Mouse (Mus musculus): Measurements from ENCODE around the gene Apol11b.
"Not testable (repeated sequence)": the region's sequence is repeated elsewhere in the genome, so short reads cannot be mapped to it uniquely, and the experiment has no call there.

Apol11b gene

DNA sequence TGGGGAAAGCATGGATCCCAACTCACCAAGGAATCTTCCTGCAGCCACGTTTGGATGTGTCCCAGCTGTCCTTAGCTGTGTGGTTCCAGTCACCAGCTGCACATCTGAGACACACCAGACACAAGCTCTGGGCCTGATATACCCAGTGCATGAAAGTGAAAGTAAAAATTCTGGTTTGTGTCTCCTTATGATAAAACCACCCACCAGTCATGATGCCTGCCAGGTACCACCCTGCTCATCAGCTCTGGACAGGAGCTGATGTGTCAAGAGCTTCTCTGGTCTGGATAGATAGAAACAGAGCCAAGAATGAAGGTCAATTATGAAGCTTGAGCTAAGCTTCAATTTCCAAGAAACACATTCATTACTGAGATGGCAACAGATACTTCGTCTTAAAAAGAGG, at the start of gene Apol11b:
Gene Apol11b, minus strand, starts transcription at position 111 of the 400 bp plus-strand sequence.
- DNase-seq = not testable (repeated sequence)

DNA sequence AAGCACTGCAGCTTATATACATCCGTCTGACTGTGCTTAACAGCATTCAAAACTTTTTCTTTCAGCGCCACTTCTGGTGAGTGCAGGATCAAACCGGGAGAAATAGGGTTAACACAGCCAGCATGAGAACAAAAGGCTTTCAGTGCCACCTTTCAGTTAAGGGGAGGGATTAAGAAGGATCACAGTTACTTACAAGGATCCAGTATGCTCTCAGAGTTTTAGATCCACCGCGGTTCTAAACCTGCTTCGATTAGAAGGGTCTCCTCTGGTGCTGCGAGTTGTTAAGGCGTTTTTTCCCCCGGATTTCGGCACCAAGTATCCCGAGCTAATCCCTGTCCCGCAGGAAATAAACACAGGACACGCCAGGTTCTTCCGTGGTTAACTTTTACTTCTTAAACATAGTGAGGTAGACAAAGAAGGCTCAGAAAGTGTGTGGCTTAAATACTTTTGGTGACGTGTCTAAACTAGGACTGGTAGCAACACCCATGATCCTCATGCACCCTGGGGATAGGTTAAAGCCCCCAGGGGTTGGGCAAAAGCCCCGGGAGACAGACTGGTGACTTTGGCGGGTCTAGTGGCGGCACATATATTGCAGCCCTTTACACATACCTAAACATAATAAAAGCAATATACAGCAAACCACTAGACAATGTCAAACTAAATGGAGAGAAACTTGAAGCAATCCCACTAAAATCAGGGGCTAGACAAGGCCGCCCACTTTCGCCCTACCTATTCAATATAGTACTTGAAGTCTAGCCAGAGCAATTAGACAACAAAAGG, 48.6 kb upstream of the Apol11b start:
- not testable (repeated sequence) for DNase-seq

DNA sequence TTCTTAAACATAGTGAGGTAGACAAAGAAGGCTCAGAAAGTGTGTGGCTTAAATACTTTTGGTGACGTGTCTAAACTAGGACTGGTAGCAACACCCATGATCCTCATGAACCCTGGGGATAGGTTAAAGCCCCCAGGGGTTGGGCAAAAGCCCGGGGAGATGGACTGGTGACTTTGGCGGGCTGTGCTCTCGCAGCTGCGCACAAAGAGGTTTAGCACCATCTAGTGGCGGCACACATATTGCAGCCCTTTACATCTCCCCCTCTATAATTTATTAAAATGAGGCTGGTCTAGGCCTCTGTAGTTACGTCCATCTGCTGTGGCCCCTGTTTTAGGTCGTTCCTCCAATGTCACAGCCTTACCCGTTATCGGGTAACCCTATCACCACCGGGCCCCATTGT, 40.9 kb upstream of the Apol11b start:
- peak; percentile 55 for DNase-seq

DNA sequence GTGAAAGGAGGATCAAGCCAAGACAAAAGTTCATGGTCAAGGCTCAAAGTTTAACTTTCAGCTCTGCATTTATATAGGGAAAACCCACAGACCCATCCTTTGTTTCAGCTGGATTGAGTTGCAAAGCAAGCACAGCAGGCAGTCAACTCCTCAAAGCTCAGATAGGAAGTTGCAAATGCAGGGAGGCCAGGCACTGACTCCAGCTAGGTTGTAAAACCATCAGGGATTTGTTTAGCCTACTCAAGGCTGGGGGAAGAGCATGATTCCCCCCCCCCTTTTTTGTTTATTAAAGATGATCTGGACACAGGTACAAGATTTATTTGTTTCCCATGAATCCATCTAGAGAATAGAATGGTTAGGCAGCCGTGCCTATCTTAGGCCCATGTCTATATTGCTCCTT, 31.0 kb upstream of the Apol11b start:
- not testable (repeated sequence) for DNase-seq

DNA sequence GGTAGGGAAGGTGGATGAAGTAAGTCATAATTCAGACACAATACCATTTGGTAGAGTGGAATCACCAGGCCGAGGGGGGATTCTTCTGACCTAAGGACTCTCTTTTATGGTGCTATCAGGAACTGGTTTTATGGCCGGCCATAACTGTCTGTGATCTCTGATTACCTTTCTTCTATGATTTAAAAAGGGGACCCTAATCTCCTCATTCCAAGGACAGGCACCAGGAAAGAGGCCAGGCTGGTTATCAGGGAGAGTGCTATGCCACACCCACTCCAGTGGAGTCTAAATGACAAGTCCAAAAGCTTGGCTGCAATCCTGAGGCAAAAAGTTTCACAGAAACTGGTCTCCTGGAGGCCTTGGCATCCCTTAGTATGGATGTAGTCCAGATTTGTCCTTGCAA, 18.8 kb upstream of the Apol11b start:
- not testable (repeated sequence) for DNase-seq

DNA sequence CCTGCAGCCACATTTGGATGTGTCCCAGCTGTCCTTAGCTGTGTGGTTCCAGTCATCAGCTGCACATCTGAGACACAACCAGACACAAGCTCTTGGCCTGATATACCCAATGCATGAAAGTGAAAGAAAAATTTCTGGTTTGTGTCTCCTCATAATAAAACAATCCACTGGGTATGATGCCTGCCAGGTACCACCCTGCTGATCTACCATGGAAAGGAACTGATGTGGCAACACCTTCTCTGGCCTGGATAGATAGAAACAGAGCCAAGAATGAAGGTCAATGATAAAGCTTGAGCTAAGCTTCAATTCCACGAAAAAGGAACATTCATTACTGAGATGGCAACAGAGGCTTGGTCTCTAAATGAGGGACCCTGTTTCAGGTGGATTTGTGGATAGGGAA, 16.7 kb upstream of the Apol11b start:
- not testable (repeated sequence) for DNase-seq

DNA sequence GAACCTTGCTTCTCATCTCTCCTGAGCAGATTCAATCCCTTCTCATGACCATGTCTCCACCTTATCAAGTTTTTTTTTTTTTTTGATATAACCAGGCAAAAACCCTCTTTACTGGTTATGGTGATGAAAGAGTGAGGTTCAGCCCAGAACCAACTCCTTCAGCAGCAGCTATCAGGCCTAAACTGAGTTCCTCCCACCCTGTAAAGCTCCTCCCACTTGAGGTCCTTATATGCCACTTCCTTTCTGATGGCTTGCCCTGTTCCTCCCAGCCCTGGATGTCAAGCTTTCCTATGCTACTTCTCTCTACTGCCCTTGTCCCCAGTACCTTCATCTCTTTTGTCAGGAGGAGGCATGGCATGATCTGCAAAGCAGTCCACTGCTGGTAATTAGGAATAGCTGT, 8.1 kb upstream of the Apol11b start:
- DNase-seq = not testable (repeated sequence)

DNA sequence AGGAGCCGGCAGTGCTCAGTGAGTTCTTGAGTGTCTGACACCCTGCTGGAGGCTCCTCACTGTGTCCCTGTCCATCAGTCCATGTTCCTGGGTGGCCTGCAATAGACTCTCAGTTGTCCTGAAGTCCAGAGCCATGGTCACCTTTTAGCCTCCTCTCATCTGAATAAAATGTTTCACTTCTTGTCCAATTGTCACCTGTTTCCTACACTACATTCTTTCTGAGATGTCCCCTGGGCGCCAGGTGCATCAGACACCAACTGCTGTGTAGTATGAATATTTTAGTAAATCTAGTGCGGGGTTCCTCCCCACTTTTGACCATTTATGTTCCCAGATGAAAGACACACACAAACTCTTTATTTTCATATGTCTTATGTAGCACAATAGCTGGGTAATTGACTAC, 13.3 kb downstream of the Apol11b start:
- DNase-seq = not testable (repeated sequence)

DNA sequence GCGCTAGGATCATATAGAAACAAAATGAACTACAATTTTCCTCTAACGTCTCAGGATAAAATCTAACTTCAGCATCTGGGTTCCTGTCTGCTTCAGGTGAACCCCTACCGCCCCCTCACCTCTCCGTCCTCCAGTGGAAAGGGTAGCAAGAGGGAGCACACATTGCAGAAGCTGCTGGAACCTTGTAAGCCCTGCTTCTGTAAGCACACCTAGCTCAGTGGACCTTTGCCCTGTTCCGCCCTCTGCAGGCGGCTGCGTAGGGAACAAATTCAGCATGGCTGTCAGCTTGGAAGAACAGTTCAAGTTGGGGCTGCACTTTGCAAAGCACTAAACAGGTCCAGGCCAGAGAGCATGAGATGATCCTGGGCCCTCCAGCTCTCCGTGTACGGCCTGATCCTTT, 14.4 kb downstream of the Apol11b start:
- DNase-seq = not testable (repeated sequence)

DNA sequence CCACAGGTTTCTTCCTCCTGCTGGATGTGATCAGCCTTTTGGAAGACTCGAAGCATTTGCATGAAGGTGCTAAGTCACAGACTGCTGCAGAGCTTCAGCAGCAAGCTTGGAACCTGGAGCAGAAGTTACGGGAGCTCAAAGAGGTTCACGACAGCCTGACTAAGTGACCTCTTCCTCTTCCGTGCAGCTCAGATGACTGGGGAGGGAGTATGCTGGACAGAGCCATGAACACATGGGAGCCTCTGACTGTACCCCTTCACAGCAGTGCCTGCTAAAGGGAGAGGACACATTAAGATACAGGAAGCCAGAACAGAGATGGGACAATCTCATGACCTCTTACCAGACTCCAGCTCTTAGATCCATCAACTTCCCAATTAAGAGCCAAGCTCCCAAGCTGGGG, 16.6 kb downstream of the Apol11b start:
- not testable (repeated sequence) for DNase-seq

DNA sequence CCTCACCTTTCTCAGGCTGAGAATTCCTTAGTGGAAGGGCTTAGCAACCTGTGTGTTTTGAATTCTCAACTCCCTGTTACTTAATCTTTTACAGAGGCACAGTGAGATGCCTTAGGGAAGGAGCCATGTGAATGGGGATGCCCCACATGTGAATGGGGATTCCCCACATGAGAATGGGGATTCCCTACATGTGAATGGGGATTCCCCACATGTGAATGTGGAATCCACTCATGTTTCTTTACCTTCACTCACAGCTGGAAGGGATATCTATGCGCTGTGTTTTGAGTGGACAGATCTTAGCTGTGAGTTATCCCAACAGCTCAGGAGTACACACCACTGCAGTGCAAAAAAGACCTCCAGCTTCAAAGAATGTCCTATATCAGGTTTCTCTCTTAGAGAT, 18.4 kb downstream of the Apol11b start:
- no peak for DNase-seq

DNA sequence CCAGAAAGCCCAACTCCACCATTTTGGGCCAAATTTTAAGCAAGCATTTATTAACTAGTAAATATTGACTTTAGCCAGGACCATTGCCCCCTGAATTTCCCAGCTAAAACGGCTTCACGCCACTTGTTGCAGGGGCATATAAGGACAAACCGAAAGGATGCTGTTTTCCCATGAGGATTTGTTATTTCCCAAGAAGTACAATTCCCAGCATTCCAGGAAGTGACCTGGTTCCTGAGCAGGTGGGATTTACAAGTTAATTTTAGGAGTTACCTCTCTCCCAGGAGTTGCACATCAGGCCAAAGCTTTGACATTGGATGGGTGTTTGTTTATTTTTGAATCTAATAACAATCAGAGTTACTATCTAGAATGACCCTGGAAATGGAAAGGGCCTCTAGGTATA, 37.0 kb downstream of the Apol11b start:
- no peak for DNase-seq

DNA sequence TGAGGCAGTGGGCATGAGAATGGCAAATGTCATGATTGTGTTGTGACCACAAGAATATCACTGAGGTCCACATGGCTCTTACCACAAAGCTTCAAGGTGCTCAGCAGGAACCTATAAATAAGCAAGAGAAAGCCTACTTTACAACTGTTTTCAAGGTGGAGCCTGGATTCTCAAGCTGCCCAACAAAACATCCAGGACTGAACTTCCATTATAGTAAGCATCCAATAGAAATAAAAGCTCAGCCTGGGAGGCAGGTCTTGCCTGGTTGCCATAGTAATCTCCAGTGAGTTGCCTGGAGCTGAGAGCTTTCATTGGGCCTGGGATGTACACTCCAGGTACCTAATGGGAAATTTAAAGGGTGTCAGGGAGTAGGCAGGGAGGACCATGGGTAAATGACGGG, 44.1 kb downstream of the Apol11b start, which contains the start of gene Gm36245:
Gene Gm36245, plus strand, starts transcription at position 301 of the 400 bp plus-strand sequence.
- DNase-seq = no peak

DNA sequence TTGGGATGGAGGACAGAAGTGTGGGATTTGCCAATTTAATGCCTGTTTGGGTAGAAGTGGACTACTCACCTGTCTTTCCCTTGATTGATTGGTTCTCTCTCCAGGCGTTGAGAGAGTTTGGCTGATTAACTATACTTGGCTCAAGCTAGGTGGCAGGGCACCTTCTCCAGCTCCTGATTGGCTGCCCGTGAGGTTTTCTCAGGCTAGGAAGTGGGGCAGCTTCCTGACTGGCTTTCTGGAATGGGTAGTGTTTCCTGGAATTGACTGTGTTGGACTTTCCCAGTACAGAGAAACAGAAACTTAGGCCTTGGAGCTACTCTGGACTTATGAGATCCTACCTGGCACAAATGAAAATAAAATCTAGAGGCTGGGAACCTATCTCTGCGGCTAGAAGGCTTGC, 44.7 kb downstream of the Apol11b start:
- no peak for DNase-seq

DNA sequence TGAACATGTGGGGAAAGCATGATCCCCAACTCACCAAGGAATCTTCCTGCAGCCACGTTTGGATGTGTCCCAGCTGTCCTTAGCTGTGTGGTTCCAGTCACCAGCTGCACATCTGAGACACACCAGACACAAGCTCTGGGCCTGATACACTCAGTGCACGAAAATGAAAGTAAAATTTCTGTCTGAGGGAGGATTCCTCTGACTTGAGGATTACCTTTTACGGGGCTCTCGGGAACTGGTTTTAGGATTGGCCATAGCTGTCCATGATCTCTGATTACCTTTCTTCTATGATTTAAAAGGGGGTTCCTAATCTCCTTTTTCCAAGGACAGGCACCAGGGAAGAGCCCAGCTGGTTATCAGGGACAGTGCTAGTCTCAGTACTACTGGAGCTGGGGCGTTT, 47.1 kb downstream of the Apol11b start, which contains the start of gene Apol10b:
Gene Apol10b, minus strand, starts transcription at position 165 of the 400 bp plus-strand sequence.
- no peak for DNase-seq

DNA sequence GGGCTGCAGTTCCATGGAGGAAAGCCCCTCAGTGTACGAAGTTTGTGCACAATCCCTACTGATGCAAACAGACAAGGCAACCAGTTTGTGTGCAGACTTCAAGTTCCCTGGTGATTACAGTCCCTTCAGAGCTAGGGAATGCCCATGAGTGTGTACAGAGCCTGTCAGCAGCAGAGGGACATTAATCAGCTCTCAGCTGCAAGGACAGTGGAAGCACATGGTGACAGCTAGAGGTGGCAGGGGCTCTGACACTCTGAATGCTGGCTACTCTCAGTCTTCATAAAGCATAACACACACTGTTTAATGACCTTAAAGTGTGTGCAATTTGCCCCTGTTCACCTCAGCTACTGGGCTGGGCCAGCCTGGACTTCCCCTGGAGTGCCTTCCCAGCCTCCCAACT, 49.5 kb downstream of the Apol11b start:
- DNase-seq = no peak

DNA sequence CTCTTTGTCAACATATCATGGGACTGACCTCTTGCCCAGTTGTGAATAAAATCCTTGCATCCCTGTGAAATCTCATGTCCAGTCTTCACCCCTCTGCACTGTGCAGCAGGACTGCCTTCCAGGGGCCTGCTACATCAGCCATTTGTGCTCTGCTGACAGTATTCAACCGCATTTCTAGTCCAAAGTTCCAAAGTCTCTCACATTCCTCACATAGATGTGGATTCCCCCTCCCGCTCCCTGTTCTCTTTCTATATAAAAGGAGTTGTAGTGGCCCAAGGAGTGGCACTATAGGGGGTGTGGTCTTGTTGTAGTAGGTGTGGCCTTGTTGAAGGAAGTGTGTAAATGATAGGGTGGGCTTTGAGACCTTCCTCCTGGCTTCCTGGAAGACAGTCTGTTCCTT, 52.2 kb downstream of the Apol11b start:
- DNase-seq = no peak

DNA sequence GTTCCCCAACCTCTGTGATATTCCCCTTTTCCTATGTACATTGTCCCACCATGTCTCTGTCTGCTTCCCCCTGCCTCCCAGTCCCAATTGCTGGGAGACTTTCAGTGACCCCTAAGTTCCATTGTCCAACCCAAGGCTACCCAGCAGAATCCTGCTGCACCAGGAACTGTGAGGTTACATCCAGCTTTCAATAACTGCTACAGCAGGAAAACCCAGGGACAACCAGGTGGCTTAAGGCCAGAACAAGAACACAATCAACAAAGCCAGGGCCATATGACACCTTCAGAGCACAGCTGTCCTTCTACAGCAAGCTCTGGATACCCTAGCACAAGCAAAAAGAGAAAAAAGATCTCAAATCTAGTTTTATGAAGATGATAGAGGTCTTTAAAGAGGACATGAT, 54.1 kb downstream of the Apol11b start:
- no peak for DNase-seq

DNA sequence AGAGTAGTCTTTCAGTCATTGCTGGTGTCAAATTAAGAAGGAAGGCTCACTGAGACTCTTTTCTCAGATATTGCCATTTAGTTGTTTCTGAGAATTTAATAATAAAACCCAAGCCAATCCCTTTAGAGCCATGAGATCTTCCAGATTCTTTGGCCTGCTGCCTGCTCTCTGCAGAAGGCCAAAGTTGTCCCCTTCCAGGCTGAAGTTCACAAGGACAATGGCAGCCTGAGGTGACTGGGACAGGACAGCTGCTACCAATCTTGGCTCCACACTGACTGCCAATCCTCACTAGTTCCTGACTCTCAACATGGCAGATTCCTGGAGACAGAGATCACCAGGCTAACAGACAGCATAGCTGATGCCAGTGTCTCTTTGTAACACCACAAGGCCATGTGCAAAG, 56.1 kb downstream of the Apol11b start:
- no peak for DNase-seq

Measured in right cerebral cortex, postnatal 4 days (tissue).